Comparison of ENCODE assay signal across 8 mouse cellular contexts in genomic region chr4:116151238-116151637, GRCm38 (mm10). TPM values are rescaled to one million over a fixed set of nuclear protein-coding genes. Genes with fewer than 3 reads are reported as not detected.
DNase-seq lines count a peak whose midpoint lies in the region; ATAC-seq lines count a peak whose summit lies in the region.

Gene Lurap1, minus strand, starts transcription at chr4:116151338.

- 76% methylated on average over 6 of the region's 6 CpGs for WGBS in neural tube, embryonic 11.5 days
- 76% methylated on average over 6 of the region's 6 CpGs for WGBS in limb, embryonic 10.5 days
- WGBS in stomach, embryonic 15.5 days = 69% methylated on average over 6 of the region's 6 CpGs

- H3K4me2 ChIP-seq in neural tube, embryonic 11.5 days (ENCODE audit: low read depth) = peak within 1 kb of the TSS; percentile 76
- peak within 1 kb of the TSS; percentile 83 for H3K4me2 ChIP-seq in stomach, embryonic 15.5 days

- peak within 1 kb of the TSS; percentile 80 for H3K27ac ChIP-seq in neural tube, embryonic 11.5 days (ENCODE audit: low read depth, low read length)
- H3K27ac ChIP-seq in limb, embryonic 10.5 days = peak within 1 kb of the TSS; percentile 96
- H3K27ac ChIP-seq in stomach, embryonic 15.5 days = peak within 1 kb of the TSS; percentile 92

- H3K4me1 ChIP-seq in erythroblast, embryonic 14.5 days (ENCODE audit: control insufficient read depth) = peaks cover 25% of the 10 kb centered on the region
- peaks cover 7% of the 10 kb centered on the region for H3K4me1 ChIP-seq in neural tube, embryonic 11.5 days (ENCODE audit: control insufficient read depth, insufficient read depth, low read length)
- H3K4me1 ChIP-seq in limb, embryonic 10.5 days = peaks cover 14% of the 10 kb centered on the region
- H3K4me1 ChIP-seq in stomach, embryonic 15.5 days = peaks cover 11% of the 10 kb centered on the region

- ATAC-seq in erythroblast, adult 5-6 weeks (replicated peaks; ENCODE audit: low FRiP score, poor library complexity, severe bottlenecking) = no peak
- ATAC-seq in neural tube, embryonic 11.5 days (ENCODE audit: insufficient read depth, low FRiP score, low TSS enrichment) = no peak
- ATAC-seq in stomach, embryonic 15.5 days (ENCODE audit: insufficient read depth, low FRiP score, low read depth) = no peak
- ATAC-seq in megakaryocyte-erythroid progenitor cell, adult 5-6 weeks (replicated peaks; ENCODE audit: low FRiP score, low TSS enrichment, poor library complexity, severe bottlenecking) = no peak

- peaks cover 45% of the 10 kb centered on the region for H3K36me3 ChIP-seq in erythroblast, embryonic 14.5 days (ENCODE audit: control insufficient read depth)
- peaks cover 12% of the 10 kb centered on the region for H3K36me3 ChIP-seq in neural tube, embryonic 11.5 days (ENCODE audit: control insufficient read depth, insufficient read depth, low read length)
- H3K36me3 ChIP-seq in limb, embryonic 10.5 days = peaks cover 49% of the 10 kb centered on the region
- peaks cover 37% of the 10 kb centered on the region for H3K36me3 ChIP-seq in stomach, embryonic 15.5 days

- no peak for DNase-seq in neural tube, embryonic 11.5 days (ENCODE audit: low spot score)
- no peak for DNase-seq in neural tube, embryonic 10.5 days (ENCODE audit: extremely low spot score, low spot score)
- no peak for DNase-seq in limb, embryonic 10.5 days (ENCODE audit: low spot score)
- no peak for DNase-seq in cerebellum, postnatal 14 days

- peak within 1 kb of the TSS; percentile 80 for H3K4me3 ChIP-seq in erythroblast, embryonic 14.5 days (replicated peaks)
- peak within 1 kb of the TSS; percentile 56 for H3K4me3 ChIP-seq in neural tube, embryonic 11.5 days (ENCODE audit: low read depth, low read length)
- H3K4me3 ChIP-seq in limb, embryonic 10.5 days = peak within 1 kb of the TSS; percentile 83
- peak within 1 kb of the TSS; percentile 61 for H3K4me3 ChIP-seq in stomach, embryonic 15.5 days (replicated peaks)

- H3K9me3 ChIP-seq in erythroblast, embryonic 14.5 days (ENCODE audit: control insufficient read depth, low read length) = peaks cover 5% of the 10 kb centered on the region
- H3K9me3 ChIP-seq in neural tube, embryonic 11.5 days (ENCODE audit: control insufficient read depth, low read length) = no peaks in the 10 kb centered on the region
- no peaks in the 10 kb centered on the region for H3K9me3 ChIP-seq in limb, embryonic 10.5 days (replicated peaks)
- no peaks in the 10 kb centered on the region for H3K9me3 ChIP-seq in stomach, embryonic 15.5 days

- peak within 1 kb of the TSS; percentile 85 for H3K9ac ChIP-seq in neural tube, embryonic 11.5 days (ENCODE audit: low read length)
- peak within 1 kb of the TSS; percentile 76 for H3K9ac ChIP-seq in stomach, embryonic 15.5 days

- peaks cover 2% of the 10 kb centered on the region for H3K27me3 ChIP-seq in erythroblast, embryonic 14.5 days (ENCODE audit: control insufficient read depth)
- no peaks in the 10 kb centered on the region for H3K27me3 ChIP-seq in neural tube, embryonic 11.5 days (ENCODE audit: control insufficient read depth, insufficient read depth, low read length)
- H3K27me3 ChIP-seq in limb, embryonic 10.5 days (ENCODE audit: low read depth, poor library complexity, severe bottlenecking) = no peaks in the 10 kb centered on the region
- no peaks in the 10 kb centered on the region for H3K27me3 ChIP-seq in stomach, embryonic 15.5 days (replicated peaks)

RNA-seq across cellular contexts. Expression of gene Lurap1, which starts in this region (rescaled TPM):
- polyA plus RNA-seq in erythroblast, embryonic 14.5 days (2012) = not detected in 2 replicates
- total RNA-seq in erythroblast, adult 5-6 weeks (2015; ENCODE audit: low replicate concordance) = not detected in 2 replicates
- not detected in 2 replicates for total RNA-seq in erythroblast, adult 5-6 weeks (2017; ENCODE audit: low replicate concordance)
- polyA plus RNA-seq in neural tube, embryonic 11.5 days (2014; fragmentation: Nextera tagmentation; extraction: Ambion mirVana) = 1.4 and 1.5 TPM in 2 replicates
- polyA plus RNA-seq in limb, embryonic 10.5 days (2016; fragmentation: Nextera tagmentation; extraction: Ambion mirVana) = 1.6 and 2.2 TPM in 2 replicates
- polyA plus RNA-seq in stomach, embryonic 15.5 days (2015; fragmentation: Nextera tagmentation; extraction: Ambion mirVana) = 2.4 and 3.1 TPM in 2 replicates
- not detected in 2 replicates for total RNA-seq in megakaryocyte-erythroid progenitor cell, adult 5-6 weeks (2014; fragmentation: Nextera tagmentation)
- 0.14 and 0.15 TPM in 2 replicates for total RNA-seq in megakaryocyte-erythroid progenitor cell, adult 5-6 weeks (2017)
